Mouse (Mus musculus) kidney, adult 2 months (tissue): ENCODE measurements around the gene Ahdc1. TPM values are rescaled to one million over a fixed set of nuclear protein-coding genes. Genes with fewer than 3 reads are reported as not detected.

Source experiments
- DNase-seq: peaks from one replicate; pipeline ENCODE4 v3.0.0; 2021
- H3K27ac ChIP-seq: fragments of 200-500 bp; 2 replicates; pipeline ENCODE4 v1.5.1; 2012; ENCODE audit warnings: low read depth, low read length, control low read depth, inconsistent platforms; ENCODE audit not compliant: insufficient read depth
- H3K27me3 ChIP-seq: fragments of 200-500 bp; replicated peaks from 2 replicates; pipeline ENCODE4 v1.6.1; 2012; ENCODE audit warnings: mild to moderate bottlenecking, moderate library complexity, low read length, inconsistent platforms; ENCODE audit not compliant: control insufficient read depth, insufficient read depth
- H3K36me3 ChIP-seq: fragments of 200-500 bp; 2 replicates; pipeline ENCODE4 v1.6.1; 2012; ENCODE audit warnings: mild to moderate bottlenecking, moderate library complexity, low read length, inconsistent platforms; ENCODE audit not compliant: control insufficient read depth, insufficient read depth
- H3K4me1 ChIP-seq: fragments of 200-500 bp; 2 replicates; pipeline ENCODE4 v1.6.1; 2011; ENCODE audit warnings: low read length; ENCODE audit not compliant: control insufficient read depth, insufficient read depth
- H3K4me3 ChIP-seq: fragments of 200-500 bp; 2 replicates; pipeline ENCODE4 v1.5.1; 2011; ENCODE audit warnings: mild to moderate bottlenecking, low read depth, low read length, control low read depth; ENCODE audit not compliant: insufficient read depth
- CTCF ChIP-seq: fragments of 200-500 bp; conservative IDR thresholded peaks from 2 replicates; pipeline ENCODE4 v1.5.1; 2011; ENCODE audit warnings: low read depth, mild to moderate bottlenecking, control low read depth, low read length, moderate library complexity, mixed read lengths; ENCODE audit not compliant: insufficient read depth, insufficient read length
- POLR2A ChIP-seq: fragments of 200-500 bp; IDR thresholded peaks from one replicate; pipeline ENCODE4 v1.6.1; 2011; ENCODE audit warnings: low read depth, low read length, control low read depth
- WGBS: fragments of 180-500 bp; shearing (Covaris S2); methylation state at CpG from one replicate; pipeline ENCODE4 v1.1.7; 2018; 5-methylcytosine and 5-hydroxymethylcytosine counted together
- polyA plus RNA-seq: library from polyadenylated mRNA; depleted of rRNA; stranded (reverse); fragments of >200 nt; gene quantifications from 2 replicates; pipeline ENCODE4 v1.2.3, GENCODE M21; 2012

The Ahdc1 gene
- polyA plus RNA-seq, 1 experiment = 22.2 TPM

- WGBS = 50% methylated on average over 15 of the region's 15 CpGs
- H3K36me3 ChIP-seq = no peaks in the 10 kb centered on the region
- H3K27me3 ChIP-seq = no peaks in the 10 kb centered on the region
- DNase-seq = peak; percentile 85
- TF ChIP-seq CTCF (no peak), POLR2A (no peak)
- no peak overlapping the region for H3K27ac ChIP-seq
- no peak overlapping the region for H3K4me3 ChIP-seq
- H3K4me1 ChIP-seq = no peaks in the 10 kb centered on the region; the same call in 1 of the 2 replicates
Observed at GRCm38 (mm10) chr4:133007513-133008380, 3.3 kb upstream of the Ahdc1 start.

GRCm38 (mm10) chr4:133009131-133009530, 1.9 kb upstream of the Ahdc1 start:
- Histone ChIP-seq H3K27me3 (no peaks in the 10 kb centered on the region), H3K4me1 (no peaks in the 10 kb centered on the region; the same call in 1 of the 2 replicates), H3K4me3 (no peak overlapping the region), H3K36me3 (no peaks in the 10 kb centered on the region), H3K27ac (no peak overlapping the region)
- peak; percentile 65 for DNase-seq
- TF ChIP-seq CTCF (peak; percentile 84), POLR2A (no peak)
- WGBS = under 1% methylated on average over 4 of the region's 4 CpGs

- DNase-seq = no peak
- Histone ChIP-seq H3K4me1 (no peaks in the 10 kb centered on the region; the same call in 1 of the 2 replicates), H3K27ac (no peak overlapping the region), H3K4me3 (no peak overlapping the region), H3K27me3 (no peaks in the 10 kb centered on the region), H3K36me3 (no peaks in the 10 kb centered on the region)
- WGBS = 76% methylated on average over 5 of the region's 5 CpGs
- TF ChIP-seq CTCF (no peak), POLR2A (no peak)
Observed at GRCm38 (mm10) chr4:133009676-133010075, 1.4 kb upstream of the Ahdc1 start.

GRCm38 (mm10) chr4:133010611-133011010, 449 bp upstream of the Ahdc1 start:
- no peak for DNase-seq
- Histone ChIP-seq H3K27ac (no peak overlapping the region), H3K36me3 (no peaks in the 10 kb centered on the region), H3K4me3 (peak overlapping the region; percentile 89; the same call in 1 of the 2 replicates), H3K4me1 (peaks cover 7% of the 10 kb centered on the region; the same call in 1 of the 2 replicates), H3K27me3 (no peaks in the 10 kb centered on the region)
- 5% methylated on average over 17 of the region's 17 CpGs for WGBS
- no peak for TF ChIP-seq POLR2A
- no peak for TF ChIP-seq CTCF

- under 1% methylated on average over 80 of the region's 84 CpGs for WGBS
- peak; percentile 61 for DNase-seq
- peak overlapping the region; percentile 89 for H3K4me3 ChIP-seq
- H3K27me3 ChIP-seq = no peaks in the 10 kb centered on the region
- H3K27ac ChIP-seq = peak overlapping the region; percentile 91
- peaks cover 21% of the 10 kb centered on the region for H3K4me1 ChIP-seq
- H3K36me3 ChIP-seq = no peaks in the 10 kb centered on the region
- TF ChIP-seq CTCF = no peak
- TF ChIP-seq POLR2A = no peak
Observed at GRCm38 (mm10) chr4:133011821-133012775, 1.0 kb downstream of the Ahdc1 start.

- peak; percentile 61 for DNase-seq
- no peaks in the 10 kb centered on the region for H3K36me3 ChIP-seq
- H3K4me3 ChIP-seq = peak overlapping the region; percentile 89
- H3K27ac ChIP-seq = peak overlapping the region; percentile 80
- TF ChIP-seq POLR2A (no peak), CTCF (no peak)
- peaks cover 25% of the 10 kb centered on the region for H3K4me1 ChIP-seq
- H3K27me3 ChIP-seq = no peaks in the 10 kb centered on the region
- WGBS = 2% methylated on average over 17 of the region's 17 CpGs
Observed at GRCm38 (mm10) chr4:133012776-133013265, 1.8 kb downstream of the Ahdc1 start.
